Mouse (Mus musculus) heart, postnatal 10 days (tissue): Measurements from ENCODE around the gene Camkk1. TPM values are rescaled to one million over a fixed set of nuclear protein-coding genes. Genes with fewer than 3 reads are reported as not detected.
A peak's percentile ranks its signal among the peaks of the same experiment; 100 is the strongest.

Experiments used
- DNase-seq, 2 experiments: peaks; one replicate each; pipeline ENCODE4 v3.0.0; 2021
- intact Hi-C: fragments of 180-260 bp; cut with DNase I; formaldehyde crosslinking; loops from one replicate; pipeline ENCODE4 v1.15.1; 2025
- total RNA-seq, 2 experiments: library from RNA; stranded (reverse); gene quantifications; 2 replicates each; pipeline ENCODE4 v1.2.3; 2021

Gene Camkk1
- total RNA-seq, 2 experiments from 2014 or later = 1.1 to 2.0 TPM

GRCm38 (mm10) chr11:73044789-73045188, 26.0 kb downstream of the Camkk1 start:
- DNase-seq = no peak
- intact Hi-C loops = no loop called here

DNA sequence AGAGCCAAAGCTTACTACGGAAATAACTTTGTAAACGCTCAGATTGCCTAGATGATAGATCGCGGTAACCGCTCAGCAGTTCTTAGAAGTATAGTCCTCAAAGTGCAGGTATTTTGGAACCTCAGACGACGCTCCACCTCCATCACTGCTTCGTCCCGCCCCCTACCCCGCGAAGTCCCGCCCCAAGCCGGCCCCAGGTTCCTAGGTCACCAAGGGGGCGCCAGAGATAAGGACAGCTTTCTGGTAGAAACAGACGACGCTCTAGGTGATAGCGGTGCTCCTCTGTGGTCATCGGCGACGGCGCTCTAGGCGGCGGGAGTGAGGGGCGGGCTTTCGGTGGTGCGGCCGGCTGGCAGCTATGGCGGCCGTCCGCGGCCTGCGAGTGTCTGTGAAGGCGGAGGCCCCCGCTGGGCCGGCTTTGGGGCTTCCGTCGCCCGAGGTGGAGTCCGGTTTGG, 28.8 kb downstream of the Camkk1 start, which contains the start of gene Ncbp3:
Gene Ncbp3 (plus strand): TSS at position 242 of the 455 bp plus-strand sequence.
- intact Hi-C loops = no loop called here
- DNase-seq = peak; percentile 96 to 98

- no peak for DNase-seq
- intact Hi-C loops = no loop called here
Observed at GRCm38 (mm10) chr11:73048030-73048876, 29.4 kb downstream of the Camkk1 start.

DNA sequence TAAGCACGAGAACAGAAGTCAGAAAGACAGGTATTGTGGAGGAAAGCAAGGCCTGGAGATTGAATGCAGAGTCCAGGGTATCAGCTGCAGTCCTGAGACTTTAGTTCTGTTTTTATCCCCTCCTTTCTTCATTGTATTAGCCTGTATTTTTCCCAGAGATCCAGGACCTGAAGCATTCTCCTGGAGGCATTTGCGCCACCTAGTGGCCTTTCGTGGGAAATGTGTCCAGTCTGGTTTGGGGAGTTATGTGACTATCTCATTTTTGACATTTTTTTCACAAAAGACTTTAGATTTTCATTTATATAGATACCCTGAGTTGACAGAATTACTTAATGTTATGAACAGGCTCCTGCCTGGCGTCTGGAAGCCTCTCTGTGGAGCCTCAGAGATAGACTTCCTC, 30.5 kb downstream of the Camkk1 start:
- intact Hi-C loops = no loop called here

GRCm38 (mm10) chr11:73052795-73053194, 34.0 kb downstream of the Camkk1 start:
- no peak for DNase-seq
- intact Hi-C loops = no loop called here

More for the DNA sequence above, 30.5 kb downstream of the Camkk1 start:
- peak; percentile 78 to 88 for DNase-seq

GRCm38 (mm10) chr11:73057701-73058100, 38.9 kb downstream of the Camkk1 start:
- DNase-seq = no peak
- intact Hi-C loops = no loop called here

- intact Hi-C loops = no loop called here
- DNase-seq = no peak
Observed at GRCm38 (mm10) chr11:73059630-73060029, 40.8 kb downstream of the Camkk1 start.

DNA sequence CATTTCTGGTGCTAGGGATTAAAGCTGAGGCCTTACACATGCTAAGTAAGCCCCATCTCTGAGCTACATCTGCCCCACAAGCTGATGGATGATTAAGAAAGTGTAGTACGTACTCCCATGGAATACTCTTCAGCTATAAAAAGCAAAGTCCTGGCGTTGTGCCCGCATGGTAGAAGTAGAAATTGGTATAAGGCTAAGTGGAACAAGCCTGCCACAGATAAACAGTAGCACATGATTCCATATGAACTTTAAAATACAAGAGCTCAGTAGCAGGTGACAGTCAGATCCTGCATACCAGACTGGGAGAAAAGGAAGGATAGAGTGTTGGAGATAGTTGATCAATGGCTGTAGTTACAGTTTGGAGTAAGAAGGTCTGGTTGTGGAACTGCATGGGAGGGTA, 42.6 kb downstream of the Camkk1 start:
- no peak for DNase-seq
- intact Hi-C loops = no loop called here

DNA sequence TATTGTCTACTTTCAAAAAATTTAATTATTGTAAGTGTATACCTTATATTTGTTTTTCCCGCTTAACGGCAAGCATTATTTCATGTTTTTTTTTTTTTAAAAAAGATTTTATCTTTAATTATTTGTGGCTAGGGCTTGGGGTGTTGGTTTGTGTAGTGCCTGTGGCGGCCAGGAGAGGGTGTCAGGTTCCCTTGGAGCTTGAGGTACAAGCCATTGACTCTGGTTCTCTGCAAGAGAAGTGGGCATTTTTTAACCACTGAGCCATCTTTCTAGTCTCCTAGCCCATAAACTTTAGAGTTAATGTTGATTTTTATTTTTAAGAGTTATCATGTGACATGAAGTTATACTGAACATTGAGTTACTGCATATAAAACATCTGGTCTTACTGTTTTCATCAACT, 53.0 kb downstream of the Camkk1 start:
- intact Hi-C loops = loop anchor here (1.0 to 5.0 kb wide), 3 partner anchors 35 to 1299 kb away; no protein-coding TSS in a partner anchor
- DNase-seq = peak; percentile 31 to 60

- no peak for DNase-seq
- intact Hi-C loops = no loop called here
Observed at GRCm38 (mm10) chr11:73076295-73076694, 57.5 kb downstream of the Camkk1 start.

- peak in 1 of 2 experiments; percentile 11 for DNase-seq
- intact Hi-C loops = no loop called here
Observed at GRCm38 (mm10) chr11:73076733-73077132, 57.9 kb downstream of the Camkk1 start.

DNA sequence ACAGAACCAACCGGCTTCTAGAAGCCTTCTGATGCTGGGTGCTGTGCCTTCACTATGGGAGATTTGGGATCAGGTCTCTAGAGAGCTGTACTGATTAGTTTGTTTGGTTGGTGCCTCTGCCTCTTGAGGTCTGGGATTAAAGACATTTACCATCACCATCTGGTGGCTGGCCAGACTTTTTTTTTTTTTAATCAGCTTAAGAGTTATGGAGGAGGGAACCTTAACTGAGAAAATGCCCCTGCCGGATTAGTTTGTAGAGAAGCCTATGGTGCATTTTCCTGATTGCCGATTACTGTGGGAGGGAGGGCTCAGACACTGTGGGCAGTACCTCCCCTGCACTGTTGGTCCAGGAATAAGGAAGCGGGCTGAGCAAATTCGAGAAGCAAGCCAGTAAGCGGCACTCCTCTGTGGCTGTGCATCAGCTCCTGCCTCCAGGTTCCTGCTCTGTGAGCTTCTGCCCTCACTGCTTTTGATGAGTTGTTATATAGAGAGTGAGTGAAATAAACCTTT, 58.5 kb downstream of the Camkk1 start:
- intact Hi-C loops = no loop called here

DNA sequence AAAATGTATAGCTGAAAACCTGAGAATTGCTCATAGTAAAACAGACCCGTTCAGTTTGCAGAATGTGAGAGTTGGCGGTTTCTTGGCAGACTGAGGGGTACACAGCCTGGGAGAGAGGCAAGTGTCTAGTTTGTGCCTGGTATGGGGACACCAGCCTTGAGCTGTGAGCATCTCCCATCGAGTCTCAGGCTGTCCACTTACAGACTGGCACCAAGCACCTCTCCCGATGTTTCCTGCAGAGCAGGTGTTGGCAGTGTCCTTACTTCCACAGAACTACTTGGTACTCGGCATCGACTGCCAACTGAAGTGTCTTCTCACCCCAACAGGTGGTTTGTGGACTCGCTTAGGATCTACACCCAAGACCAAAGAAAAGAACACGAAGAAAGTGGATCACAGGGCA, 59.8 kb downstream of the Camkk1 start:
- DNase-seq = no peak
- intact Hi-C loops = no loop called here

More for the DNA sequence above, 58.5 kb downstream of the Camkk1 start:
- no peak for DNase-seq

- intact Hi-C loops = no loop called here
- DNase-seq = no peak
Observed at GRCm38 (mm10) chr11:73080306-73080705, 61.5 kb downstream of the Camkk1 start.

DNA sequence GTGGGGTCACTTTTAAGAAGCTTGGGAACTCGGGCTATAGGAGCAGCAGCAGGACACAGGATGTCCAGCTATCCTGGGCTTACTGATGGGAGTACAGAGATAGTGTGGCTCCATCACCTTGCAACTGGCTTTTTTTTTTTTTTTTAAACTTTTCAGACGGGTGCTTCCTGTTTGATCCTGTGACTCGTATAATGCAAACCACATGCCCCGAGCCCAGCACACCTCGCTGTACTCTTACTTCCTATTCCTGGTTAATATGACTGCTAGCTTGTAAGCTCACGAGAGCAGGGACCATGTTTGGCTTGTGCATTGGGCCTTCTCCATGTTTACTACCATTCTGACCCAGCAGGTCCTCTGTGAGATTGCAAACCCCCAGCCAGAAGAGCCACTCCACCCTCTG, 65.5 kb downstream of the Camkk1 start:
- intact Hi-C loops = no loop called here
- no peak for DNase-seq

- intact Hi-C loops = no loop called here
Observed at GRCm38 (mm10) chr11:73084804-73085231, 66.0 kb downstream of the Camkk1 start.

GRCm38 (mm10) chr11:73085391-73085790, 66.6 kb downstream of the Camkk1 start:
- peak; percentile 19 to 31 for DNase-seq
- intact Hi-C loops = no loop called here

More at GRCm38 (mm10) chr11:73084804-73085231, 66.0 kb downstream of the Camkk1 start:
- peak in 1 of 2 experiments; percentile 14 for DNase-seq

DNA sequence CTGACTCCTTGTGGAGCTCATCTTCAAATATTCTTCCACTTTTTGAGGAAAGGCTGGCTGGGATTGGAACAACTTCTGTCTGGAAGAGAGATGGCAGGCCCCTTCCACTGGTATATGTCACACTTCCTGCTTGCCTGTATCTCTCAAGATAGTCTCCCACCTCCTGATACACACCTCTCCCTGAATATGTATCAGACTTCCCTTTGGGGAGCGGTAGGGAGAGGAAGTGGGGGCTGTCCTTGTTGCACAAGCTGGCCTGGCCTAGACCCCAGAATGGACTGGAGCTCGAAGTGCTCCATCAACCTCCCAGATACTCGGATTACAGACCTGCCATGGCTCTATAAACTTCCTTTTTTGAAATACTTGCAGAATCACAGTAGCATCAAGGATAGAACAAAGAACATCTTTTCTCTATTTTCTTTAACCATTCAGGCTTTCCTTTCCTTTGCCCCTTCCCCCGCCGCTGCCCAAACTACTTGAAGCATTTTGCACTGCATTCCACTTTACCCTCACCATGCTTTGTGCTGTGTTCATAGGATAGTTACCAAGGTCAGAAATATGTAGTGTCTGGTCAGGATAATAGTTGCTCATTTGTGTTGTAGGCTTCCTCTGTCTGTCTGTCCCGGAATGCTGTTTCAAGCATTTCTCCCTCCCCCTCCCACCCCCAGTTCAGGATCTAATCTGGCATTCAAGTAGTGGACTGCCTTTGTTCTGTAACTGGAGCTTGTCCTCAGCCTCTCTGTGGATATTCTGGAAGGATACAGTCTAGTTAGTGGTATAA, 69.1 kb downstream of the Camkk1 start:
- intact Hi-C loops = no loop called here
- no peak for DNase-seq

DNA sequence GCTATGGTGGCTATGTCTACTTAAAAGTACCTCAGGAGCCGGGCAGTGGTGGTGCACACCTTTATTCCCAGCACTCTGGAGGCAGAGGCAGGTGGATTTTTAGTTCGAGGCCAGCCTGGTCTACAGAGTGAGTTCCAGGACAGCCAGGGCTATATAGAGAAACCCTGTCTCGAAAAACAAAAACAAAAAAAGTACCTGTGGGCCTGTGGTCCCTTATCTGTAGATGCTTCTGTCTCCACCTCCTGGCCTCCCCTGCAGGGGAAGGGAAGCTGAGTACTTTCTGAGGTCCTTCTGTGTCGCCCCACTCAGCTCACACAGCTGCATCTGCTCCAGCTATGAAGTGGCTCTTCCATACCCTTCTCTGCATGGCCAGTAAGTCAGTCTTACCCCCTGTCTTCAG, 71.5 kb downstream of the Camkk1 start, which contains the start of gene Itgae:
Gene Itgae (plus strand): TSS at position 301 of the 400 bp plus-strand sequence.
- intact Hi-C loops = no loop called here

GRCm38 (mm10) chr11:73090826-73091225, 72.0 kb downstream of the Camkk1 start:
- intact Hi-C loops = no loop called here

More for the DNA sequence above, 71.5 kb downstream of the Camkk1 start, which contains the start of gene Itgae:
- DNase-seq = no peak

More at GRCm38 (mm10) chr11:73090826-73091225, 72.0 kb downstream of the Camkk1 start:
- no peak for DNase-seq
